Mouse (Mus musculus): ENCODE measurements around the gene Calm1.

- TF ChIP-seq POLR2A (IDR thresholded peaks at IDR 0.05; ENCODE audit: borderline replicate concordance, low read depth, low read length) (no peak), CTCF (IDR thresholded peaks at IDR 0.05; ENCODE audit: low read depth, low read length) (no peak)
These were observed 42.9 kb downstream of the Calm1 start for GRCm38 (mm10) chr12:100241911-100242796.

Data from bone marrow macrophage, adult 2 months (primary cell).